Mouse (Mus musculus): ENCODE measurements at regions not wholly inside any gene's neighbourhood (a gene's known extent, or its start where the extent isn't known, plus 50 kb on each side); places are given as distances from the start of the nearest gene placed in this dataset.
"Not testable (repeated sequence)": the region's sequence is repeated elsewhere in the genome, so short reads cannot be mapped to it uniquely, and the experiment has no call there.

DNA sequence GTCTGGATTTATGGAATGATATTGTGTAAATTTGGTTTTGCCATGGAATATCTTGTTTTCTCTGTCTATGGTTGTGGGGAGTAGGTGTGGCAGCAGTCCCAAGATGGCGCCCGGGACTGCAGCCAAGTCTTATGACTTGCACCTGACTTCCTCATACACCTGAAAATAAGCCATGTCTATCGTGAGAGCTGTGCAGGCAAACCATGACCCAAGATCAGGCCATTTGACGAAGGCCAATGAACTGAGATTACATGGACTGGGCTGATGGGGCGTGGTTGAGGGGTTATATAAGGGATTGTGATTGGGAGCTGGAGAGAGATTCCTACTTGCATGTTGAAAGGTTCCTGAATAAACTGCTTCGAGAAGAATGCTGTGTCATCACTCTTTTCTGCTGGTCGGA lies 139.5 kb downstream of the Slc6a15 start:
- not testable (repeated sequence) for H3K9ac ChIP-seq (replicated peaks; ENCODE audit: low read depth, low read length); H3K27ac ChIP-seq (ENCODE audit: low read depth, low read length); H3K4me3 ChIP-seq (ENCODE audit: low read depth, low read length); H3K36me3 ChIP-seq (ENCODE audit: control insufficient read depth, insufficient read depth, low read length); ATAC-seq (ENCODE audit: low read depth); H3K27me3 ChIP-seq (ENCODE audit: control insufficient read depth, insufficient read depth, low read length); H3K9me3 ChIP-seq (ENCODE audit: control insufficient read depth, low read length); H3K4me2 ChIP-seq (ENCODE audit: low read depth, low read length); H3K4me1 ChIP-seq (ENCODE audit: control insufficient read depth, insufficient read depth, low read length)
- WGBS = 93% methylated on average over 7 of the region's 7 CpGs

DNA sequence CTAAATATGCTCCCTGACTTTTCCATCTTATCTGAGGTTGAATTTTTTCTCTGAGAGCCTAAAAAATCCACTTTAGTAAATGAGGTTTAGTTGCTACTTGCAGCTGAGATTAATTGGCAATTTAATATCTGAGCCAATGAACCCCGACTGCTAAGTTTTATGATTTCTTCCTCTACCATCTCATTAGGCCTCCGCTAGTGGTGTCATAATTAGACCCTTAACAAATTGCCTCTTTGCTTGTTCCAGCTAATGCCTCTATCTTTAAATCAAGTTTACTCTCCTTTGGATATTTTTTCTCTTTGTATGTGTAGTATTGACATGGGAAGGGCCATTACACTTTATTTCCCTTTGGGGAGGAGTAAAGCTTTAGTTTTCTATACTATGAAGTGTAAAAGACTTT lies 176.9 kb downstream of the Slc6a15 start:
- Histone ChIP-seq H3K27ac (ENCODE audit: low read depth, low read length) (no peak overlapping the region), H3K4me2 (ENCODE audit: low read depth, low read length) (no peak overlapping the region), H3K27me3 (ENCODE audit: control insufficient read depth, insufficient read depth, low read length) (no peaks in the 10 kb centered on the region), H3K36me3 (ENCODE audit: control insufficient read depth, insufficient read depth, low read length) (no peaks in the 10 kb centered on the region), H3K9ac (replicated peaks; ENCODE audit: low read depth, low read length) (no peak overlapping the region), H3K4me1 (ENCODE audit: control insufficient read depth, insufficient read depth, low read length) (no peaks in the 10 kb centered on the region), H3K4me3 (ENCODE audit: low read depth, low read length) (no peak overlapping the region), H3K9me3 (ENCODE audit: control insufficient read depth, low read length) (no peaks in the 10 kb centered on the region)
- 48% methylated on average over 2 of the region's 2 CpGs for WGBS
- peak; percentile 66; the same call in 1 of the 2 replicates for ATAC-seq (ENCODE audit: low read depth)

DNA sequence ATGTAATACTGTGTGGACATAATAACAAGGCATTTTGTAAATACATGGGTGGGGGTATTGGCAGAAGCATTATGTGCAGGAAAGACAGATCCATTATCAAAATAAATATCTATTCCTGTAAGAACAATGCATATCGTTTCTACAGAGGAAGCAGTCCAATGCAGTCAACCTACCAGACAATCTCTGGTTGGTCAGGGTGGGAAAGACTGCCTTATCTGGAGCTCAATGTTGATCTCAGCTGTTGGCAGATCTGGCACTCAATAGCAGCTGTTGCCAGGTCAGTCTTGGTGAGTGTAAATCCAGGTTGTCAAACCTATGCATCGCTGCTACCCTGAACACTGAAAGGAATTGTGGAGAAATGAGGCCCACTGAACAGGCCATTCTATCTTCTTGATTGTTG lies 181.9 kb downstream of the Slc6a15 start:
- Histone ChIP-seq H3K27ac (ENCODE audit: low read depth, low read length) (no peak overlapping the region), H3K27me3 (ENCODE audit: control insufficient read depth, insufficient read depth, low read length) (no peaks in the 10 kb centered on the region), H3K36me3 (ENCODE audit: control insufficient read depth, insufficient read depth, low read length) (no peaks in the 10 kb centered on the region), H3K9ac (replicated peaks; ENCODE audit: low read depth, low read length) (no peak overlapping the region), H3K9me3 (ENCODE audit: control insufficient read depth, low read length) (no peaks in the 10 kb centered on the region), H3K4me1 (ENCODE audit: control insufficient read depth, insufficient read depth, low read length) (no peaks in the 10 kb centered on the region), H3K4me3 (ENCODE audit: low read depth, low read length) (no peak overlapping the region), H3K4me2 (ENCODE audit: low read depth, low read length) (no peak overlapping the region)
- WGBS = 83% methylated on average over 2 of the region's 2 CpGs
- no peak for ATAC-seq (ENCODE audit: low read depth)

GRCm38 (mm10) chr10:103585097-103585496 lies 217.5 kb downstream of the Slc6a15 start:
- H3K9me3 ChIP-seq (ENCODE audit: control insufficient read depth, low read length) = no peaks in the 10 kb centered on the region
- no peaks in the 10 kb centered on the region for H3K4me1 ChIP-seq (ENCODE audit: control insufficient read depth, insufficient read depth, low read length)
- H3K4me3 ChIP-seq (ENCODE audit: low read depth, low read length) = no peak overlapping the region
- WGBS = 58% methylated on average over 3 of the region's 3 CpGs
- ATAC-seq (ENCODE audit: low read depth) = no peak
- no peaks in the 10 kb centered on the region for H3K36me3 ChIP-seq (ENCODE audit: control insufficient read depth, insufficient read depth, low read length)
- no peaks in the 10 kb centered on the region for H3K27me3 ChIP-seq (ENCODE audit: control insufficient read depth, insufficient read depth, low read length)
- no peak overlapping the region for H3K4me2 ChIP-seq (ENCODE audit: low read depth, low read length)
- no peak overlapping the region for H3K9ac ChIP-seq (replicated peaks; ENCODE audit: low read depth, low read length)
- no peak overlapping the region for H3K27ac ChIP-seq (ENCODE audit: low read depth, low read length)

- no peaks in the 10 kb centered on the region for H3K36me3 ChIP-seq (ENCODE audit: control insufficient read depth, insufficient read depth, low read length)
- H3K9me3 ChIP-seq (ENCODE audit: control insufficient read depth, low read length) = no peaks in the 10 kb centered on the region
- WGBS = 92% methylated on average over 2 of the region's 2 CpGs
Measured at GRCm38 (mm10) chr10:103585504-103585903, 217.9 kb downstream of the Slc6a15 start.

DNA sequence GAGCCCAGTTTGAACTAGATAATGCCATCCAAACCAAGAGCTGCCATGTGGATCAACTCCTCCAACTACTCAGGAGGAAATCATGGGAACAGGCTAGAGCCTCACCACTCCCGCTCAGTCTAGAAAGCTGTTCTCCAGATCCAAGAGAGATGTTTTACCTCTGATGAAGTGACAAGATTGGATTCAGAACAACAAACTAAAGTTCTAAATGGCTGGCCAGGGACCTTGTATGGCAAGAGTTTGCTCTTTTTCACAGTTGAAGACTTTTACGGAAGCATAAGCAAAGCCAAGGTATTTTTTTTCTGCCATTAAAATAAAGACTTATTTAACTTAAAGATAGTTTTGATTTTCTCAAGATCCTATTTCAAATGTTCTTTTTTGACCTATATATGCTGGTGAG lies 224.4 kb downstream of the Slc6a15 start:
- 97% methylated on average over 2 of the region's 2 CpGs for WGBS
- Histone ChIP-seq H3K36me3 (ENCODE audit: control insufficient read depth, insufficient read depth, low read length) (no peaks in the 10 kb centered on the region), H3K4me2 (ENCODE audit: low read depth, low read length) (no peak overlapping the region), H3K4me3 (ENCODE audit: low read depth, low read length) (no peak overlapping the region), H3K4me1 (ENCODE audit: control insufficient read depth, insufficient read depth, low read length) (no peaks in the 10 kb centered on the region), H3K9me3 (ENCODE audit: control insufficient read depth, low read length) (no peaks in the 10 kb centered on the region), H3K27ac (ENCODE audit: low read depth, low read length) (no peak overlapping the region), H3K27me3 (ENCODE audit: control insufficient read depth, insufficient read depth, low read length) (no peaks in the 10 kb centered on the region), H3K9ac (replicated peaks; ENCODE audit: low read depth, low read length) (no peak overlapping the region)
- no peak for ATAC-seq (ENCODE audit: low read depth)

More at GRCm38 (mm10) chr10:103585504-103585903, 217.9 kb downstream of the Slc6a15 start:
- Histone ChIP-seq H3K9ac (replicated peaks; ENCODE audit: low read depth, low read length) (no peak overlapping the region), H3K4me2 (ENCODE audit: low read depth, low read length) (no peak overlapping the region), H3K4me1 (ENCODE audit: control insufficient read depth, insufficient read depth, low read length) (no peaks in the 10 kb centered on the region), H3K4me3 (ENCODE audit: low read depth, low read length) (no peak overlapping the region), H3K27me3 (ENCODE audit: control insufficient read depth, insufficient read depth, low read length) (no peaks in the 10 kb centered on the region), H3K27ac (ENCODE audit: low read depth, low read length) (no peak overlapping the region)
- no peak for ATAC-seq (ENCODE audit: low read depth)

- no peak overlapping the region for H3K27ac ChIP-seq (ENCODE audit: low read depth, low read length)
- H3K36me3 ChIP-seq (ENCODE audit: control insufficient read depth, insufficient read depth, low read length) = no peaks in the 10 kb centered on the region
- ATAC-seq (ENCODE audit: low read depth) = no peak
- H3K4me2 ChIP-seq (ENCODE audit: low read depth, low read length) = no peak overlapping the region
- H3K27me3 ChIP-seq (ENCODE audit: control insufficient read depth, insufficient read depth, low read length) = no peaks in the 10 kb centered on the region
- no peak overlapping the region for H3K4me3 ChIP-seq (ENCODE audit: low read depth, low read length)
- H3K4me1 ChIP-seq (ENCODE audit: control insufficient read depth, insufficient read depth, low read length) = no peaks in the 10 kb centered on the region
- no peak overlapping the region for H3K9ac ChIP-seq (replicated peaks; ENCODE audit: low read depth, low read length)
- no peaks in the 10 kb centered on the region for H3K9me3 ChIP-seq (ENCODE audit: control insufficient read depth, low read length)
- WGBS = 85% methylated on average over 2 of the region's 2 CpGs
Measured at GRCm38 (mm10) chr10:103641162-103641561, 273.6 kb downstream of the Slc6a15 start.

GRCm38 (mm10) chr10:103649848-103650247 lies 282.3 kb downstream of the Slc6a15 start:
- no peaks in the 10 kb centered on the region for H3K36me3 ChIP-seq (ENCODE audit: control insufficient read depth, insufficient read depth, low read length)
- no peaks in the 10 kb centered on the region for H3K27me3 ChIP-seq (ENCODE audit: control insufficient read depth, insufficient read depth, low read length)
- H3K4me2 ChIP-seq (ENCODE audit: low read depth, low read length) = no peak overlapping the region
- no peak overlapping the region for H3K27ac ChIP-seq (ENCODE audit: low read depth, low read length)
- no peaks in the 10 kb centered on the region for H3K4me1 ChIP-seq (ENCODE audit: control insufficient read depth, insufficient read depth, low read length)
- H3K9ac ChIP-seq (replicated peaks; ENCODE audit: low read depth, low read length) = no peak overlapping the region
- no peak for ATAC-seq (ENCODE audit: low read depth)
- no peaks in the 10 kb centered on the region for H3K9me3 ChIP-seq (ENCODE audit: control insufficient read depth, low read length)
- no peak overlapping the region for H3K4me3 ChIP-seq (ENCODE audit: low read depth, low read length)
- WGBS = 80% methylated on average over 3 of the region's 3 CpGs

GRCm38 (mm10) chr10:103673081-103673480 lies 305.5 kb downstream of the Slc6a15 start:
- no peak overlapping the region for H3K4me3 ChIP-seq (ENCODE audit: low read depth, low read length)
- no peaks in the 10 kb centered on the region for H3K4me1 ChIP-seq (ENCODE audit: control insufficient read depth, insufficient read depth, low read length)
- no peak overlapping the region for H3K4me2 ChIP-seq (ENCODE audit: low read depth, low read length)
- ATAC-seq (ENCODE audit: low read depth) = no peak
- no peak overlapping the region for H3K9ac ChIP-seq (replicated peaks; ENCODE audit: low read depth, low read length)
- no peaks in the 10 kb centered on the region for H3K36me3 ChIP-seq (ENCODE audit: control insufficient read depth, insufficient read depth, low read length)
- no peak overlapping the region for H3K27ac ChIP-seq (ENCODE audit: low read depth, low read length)
- WGBS = 83% methylated on average over 3 of the region's 3 CpGs
- H3K27me3 ChIP-seq (ENCODE audit: control insufficient read depth, insufficient read depth, low read length) = no peaks in the 10 kb centered on the region
- no peaks in the 10 kb centered on the region for H3K9me3 ChIP-seq (ENCODE audit: control insufficient read depth, low read length)

DNA sequence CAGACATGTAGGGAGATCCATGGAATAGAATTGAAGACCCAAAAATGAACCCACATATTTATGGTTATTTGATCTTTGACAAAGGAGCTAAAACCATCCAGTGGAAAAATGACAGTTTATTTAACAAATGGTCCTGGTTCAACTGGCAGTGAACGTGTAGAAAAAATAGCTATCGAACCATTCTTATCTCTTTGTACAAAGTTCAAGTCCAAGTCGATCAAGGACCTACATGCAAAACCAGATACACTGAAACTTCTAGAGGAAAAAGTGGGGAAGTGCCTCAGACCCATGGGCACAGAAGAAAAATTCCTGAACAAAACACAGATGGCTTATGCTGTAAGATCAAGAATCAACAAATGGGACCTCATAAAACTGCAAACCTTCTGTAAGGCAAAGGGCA lies 306.2 kb downstream of the Slc6a15 start:
- no peak overlapping the region for H3K9ac ChIP-seq (replicated peaks; ENCODE audit: low read depth, low read length)
- H3K9me3 ChIP-seq (ENCODE audit: control insufficient read depth, low read length) = no peaks in the 10 kb centered on the region
- H3K27ac ChIP-seq (ENCODE audit: low read depth, low read length) = no peak overlapping the region
- no peaks in the 10 kb centered on the region for H3K27me3 ChIP-seq (ENCODE audit: control insufficient read depth, insufficient read depth, low read length)
- no peak overlapping the region for H3K4me2 ChIP-seq (ENCODE audit: low read depth, low read length)
- 95% methylated on average over 3 of the region's 3 CpGs for WGBS
- no peak overlapping the region for H3K4me3 ChIP-seq (ENCODE audit: low read depth, low read length)
- ATAC-seq (ENCODE audit: low read depth) = no peak
- H3K36me3 ChIP-seq (ENCODE audit: control insufficient read depth, insufficient read depth, low read length) = no peaks in the 10 kb centered on the region
- H3K4me1 ChIP-seq (ENCODE audit: control insufficient read depth, insufficient read depth, low read length) = no peaks in the 10 kb centered on the region

Measured in neural tube, embryonic 14.5 days (tissue).